Mouse (Mus musculus) CD4-positive helper T cell, adult 2 months (primary cell): ENCODE results near the gene Espnl.

Source experiments
- DNase-seq: peaks from one replicate; pipeline ENCODE4 v3.0.0-alpha.2; 2012; ENCODE audit warnings: low read depth, missing footprints, low spot score

Espnl gene

DNA sequence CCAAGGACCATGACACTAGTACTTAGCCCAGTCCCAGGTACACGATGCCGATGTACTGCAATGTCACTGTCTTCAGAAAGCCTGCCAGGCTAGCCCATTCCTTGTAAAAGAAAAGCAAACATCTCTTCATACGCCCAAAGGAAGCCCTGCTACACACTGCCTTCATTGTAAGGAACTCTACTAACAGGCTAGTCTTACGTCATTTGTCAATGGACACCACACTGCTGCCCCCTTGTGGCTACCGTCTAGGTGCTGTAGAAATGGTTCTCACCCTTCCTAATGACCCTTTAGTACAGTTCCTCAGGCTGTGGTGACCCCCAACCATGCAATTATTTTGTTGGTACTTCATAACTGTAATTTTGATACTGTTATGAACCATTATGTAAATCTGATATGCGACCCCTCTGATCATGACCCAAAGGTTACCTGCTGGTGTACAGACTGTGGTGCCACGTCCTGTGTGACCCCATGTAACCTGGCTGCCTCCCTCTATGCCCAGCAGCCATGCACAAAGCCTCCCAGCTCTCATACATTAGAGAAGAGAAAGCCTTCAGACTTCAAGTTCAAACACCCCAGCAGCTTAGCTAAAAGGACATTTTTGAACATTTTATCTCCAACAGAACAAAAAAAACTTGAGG lies 58.7 kb downstream of the Espnl start:
- peak; percentile 65 for DNase-seq

DNA sequence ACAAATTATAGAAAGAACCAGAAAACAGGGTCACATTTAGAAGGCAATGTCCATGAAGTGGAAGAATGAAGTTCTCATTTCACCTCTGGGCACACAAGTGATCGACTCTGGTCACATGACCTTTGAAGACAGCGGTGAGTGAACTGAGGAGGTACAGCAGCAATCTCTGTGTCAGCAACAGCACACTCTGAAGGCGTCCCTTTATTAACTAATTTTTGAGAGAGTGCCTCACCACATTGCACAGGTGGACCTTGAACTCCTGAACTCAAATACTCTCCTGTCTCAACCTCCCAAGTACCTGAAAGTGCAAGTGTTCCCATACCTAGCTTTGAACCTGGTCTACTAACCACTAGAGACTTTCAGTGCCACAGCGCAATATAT lies 59.2 kb downstream of the Espnl start:
- no peak for DNase-seq

DNA sequence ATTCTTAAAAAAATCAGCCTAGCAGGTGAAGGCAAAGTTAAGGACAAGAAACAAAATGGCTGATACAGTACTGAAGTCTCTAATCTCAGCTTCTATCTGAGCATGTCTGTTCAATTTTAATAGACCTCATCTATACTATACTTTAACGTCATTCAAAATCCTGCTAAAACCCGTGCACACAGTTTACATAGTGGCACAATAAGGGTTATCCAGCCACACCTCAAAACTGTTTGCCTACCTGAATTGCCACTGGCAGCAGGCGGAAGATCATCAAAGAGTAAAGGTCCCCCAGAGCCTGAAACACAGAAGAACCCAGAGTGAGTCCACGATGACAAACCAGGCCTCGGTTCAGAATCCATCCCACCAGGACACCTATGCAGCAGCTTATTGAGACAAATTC lies 68.5 kb downstream of the Espnl start:
- DNase-seq, result no peak

DNA sequence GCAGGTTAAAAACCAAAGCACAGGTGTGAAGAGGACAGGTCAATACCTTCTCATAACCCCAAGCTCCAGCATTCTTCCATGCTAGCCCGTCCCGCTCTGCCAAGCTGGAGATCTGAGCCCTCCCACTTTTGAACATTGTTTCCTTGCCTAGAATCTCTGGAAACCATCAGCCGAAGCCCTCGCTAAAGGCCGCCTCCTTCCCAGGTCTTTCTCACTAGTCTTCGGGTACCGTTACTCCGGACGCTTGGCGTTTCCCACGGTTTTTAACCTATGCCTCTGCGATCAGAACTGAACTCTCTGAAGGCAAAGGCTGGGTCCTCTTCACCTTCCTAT lies 76.0 kb downstream of the Espnl start:
- no peak for DNase-seq
